Mouse (Mus musculus) cerebellum, adult 2 months (tissue): Measurements from ENCODE around the gene Cmtm2b. TPM values are rescaled to one million over a fixed set of nuclear protein-coding genes. Genes with fewer than 3 reads are reported as not detected.

ENCODE experiments used
- DNase-seq, 2 experiments: peaks; one replicate each; pipeline ENCODE4 v3.0.0; 2021
- H3K27ac ChIP-seq: fragments of 200-500 bp; 2 replicates; pipeline ENCODE4 v1.5.1; 2012; ENCODE audit warnings: low read length, control low read depth, inconsistent platforms; ENCODE audit not compliant: insufficient read depth
- H3K27me3 ChIP-seq: fragments of 200-500 bp; 2 replicates; pipeline ENCODE4 v1.6.1; 2012; ENCODE audit warnings: inconsistent platforms, mild to moderate bottlenecking, low read length, moderate library complexity; ENCODE audit not compliant: control insufficient read depth, insufficient read depth
- H3K4me1 ChIP-seq: fragments of 200-500 bp; 2 replicates; pipeline ENCODE4 v1.6.1; 2011; ENCODE audit warnings: low read length; ENCODE audit not compliant: control insufficient read depth, insufficient read depth
- H3K4me3 ChIP-seq: fragments of 200-500 bp; replicated peaks from 2 replicates; pipeline ENCODE3; 2011; ENCODE audit warnings: mild to moderate bottlenecking, low read depth, low read length, control low read depth; ENCODE audit not compliant: insufficient read depth
- CTCF ChIP-seq: fragments of 200-500 bp; IDR thresholded peaks from 2 replicates; pipeline ENCODE4 v1.5.1; 2011; ENCODE audit warnings: low read depth, mild to moderate bottlenecking, control low read depth, low read length, moderate library complexity, borderline replicate concordance; ENCODE audit not compliant: insufficient read depth
- POLR2A ChIP-seq: fragments of 200-500 bp; IDR thresholded peaks from 2 replicates; pipeline ENCODE4 v1.6.1; 2011; ENCODE audit warnings: low read length, control low read depth, borderline replicate concordance; ENCODE audit not compliant: insufficient read depth
- WGBS: fragments of 180-500 bp; shearing (Covaris S2); methylation state at CpG from one replicate; pipeline ENCODE4 v1.1.7; 2018; 5-methylcytosine and 5-hydroxymethylcytosine counted together
- polyA plus RNA-seq: library from polyadenylated mRNA; depleted of rRNA; stranded (reverse); fragments of >200 nt; gene quantifications from 2 replicates; pipeline ENCODE4 v1.2.3, GENCODE M21; 2012

Cmtm2b gene
- polyA plus RNA-seq, 1 experiment = not detected

DNA sequence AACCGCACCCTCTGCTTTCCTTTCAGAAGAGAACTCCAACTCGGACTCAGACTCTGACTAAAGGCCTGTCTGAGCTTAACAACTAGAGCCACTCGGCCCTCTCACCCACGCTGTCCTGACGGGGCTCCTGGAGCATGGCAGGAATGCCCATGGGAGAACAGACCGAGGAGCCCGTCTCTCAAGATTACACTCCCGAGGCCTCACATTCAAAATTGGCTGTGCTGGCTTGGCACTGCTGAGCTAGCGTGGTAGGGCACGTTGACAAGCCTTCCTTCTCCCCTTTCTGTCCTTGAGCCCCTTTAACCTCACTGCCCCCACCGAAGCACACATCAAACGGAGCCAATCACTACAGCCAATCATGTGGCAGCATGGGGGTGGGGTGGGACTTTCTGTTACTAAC lies 24.7 kb downstream of the Cmtm2b start:
- no peak for DNase-seq
- H3K4me1 ChIP-seq = no peaks in the 10 kb centered on the region; the same call in 1 of the 2 replicates
- TF ChIP-seq POLR2A = no peak
- TF ChIP-seq CTCF = no peak
- H3K27ac ChIP-seq = no peak overlapping the region
- H3K4me3 ChIP-seq = no peak overlapping the region
- no peaks in the 10 kb centered on the region for H3K27me3 ChIP-seq
- WGBS = 49% methylated on average over 12 of the region's 12 CpGs

DNA sequence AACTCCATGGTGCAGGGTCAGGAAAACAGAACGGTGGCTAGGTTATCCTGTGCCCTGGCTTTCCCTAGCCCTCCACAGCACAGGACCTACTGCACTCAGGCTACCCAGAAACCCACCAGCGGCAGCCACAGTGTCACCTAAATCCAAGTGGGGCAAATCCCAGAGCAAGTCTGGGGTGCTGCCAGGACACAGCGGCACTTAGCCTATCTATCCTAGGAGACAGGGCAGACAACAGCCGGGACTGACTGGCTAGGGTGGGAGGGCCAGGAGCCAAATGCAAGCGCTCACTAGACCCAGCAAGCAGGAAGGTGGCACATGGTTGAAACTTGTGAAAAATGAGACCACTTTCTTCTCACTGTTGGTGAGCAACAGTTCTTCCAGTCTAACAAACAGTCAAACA lies 26.9 kb downstream of the Cmtm2b start:
- DNase-seq = no peak
- Histone ChIP-seq H3K4me3 (no peak overlapping the region), H3K27me3 (no peaks in the 10 kb centered on the region), H3K27ac (no peak overlapping the region), H3K4me1 (no peaks in the 10 kb centered on the region; the same call in 1 of the 2 replicates)
- TF ChIP-seq POLR2A = no peak
- no peak for TF ChIP-seq CTCF
- WGBS = 36% methylated on average over 5 of the region's 5 CpGs

DNA sequence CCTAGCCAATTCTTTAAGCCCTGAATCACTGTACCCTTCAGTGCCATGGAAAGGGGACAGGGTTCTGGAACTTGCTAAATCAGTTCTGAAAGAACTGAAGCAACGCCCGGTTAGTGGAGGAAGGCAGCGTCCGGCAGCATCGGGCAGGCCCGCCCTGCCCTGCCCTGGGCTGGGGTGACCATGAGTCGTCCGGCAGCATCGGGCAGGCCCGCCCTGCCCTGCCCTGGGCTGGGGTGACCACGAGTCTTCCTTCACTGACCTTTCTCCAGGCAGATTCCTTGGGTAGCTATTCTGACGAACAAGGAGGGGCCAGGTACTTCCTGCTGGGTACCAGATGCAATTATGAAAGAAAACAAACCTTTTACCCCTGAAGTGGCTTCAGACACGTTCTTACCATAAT lies 28.0 kb downstream of the Cmtm2b start:
- H3K27ac ChIP-seq = no peak overlapping the region
- no peak for DNase-seq
- WGBS = 86% methylated on average over 13 of the region's 13 CpGs

DNA sequence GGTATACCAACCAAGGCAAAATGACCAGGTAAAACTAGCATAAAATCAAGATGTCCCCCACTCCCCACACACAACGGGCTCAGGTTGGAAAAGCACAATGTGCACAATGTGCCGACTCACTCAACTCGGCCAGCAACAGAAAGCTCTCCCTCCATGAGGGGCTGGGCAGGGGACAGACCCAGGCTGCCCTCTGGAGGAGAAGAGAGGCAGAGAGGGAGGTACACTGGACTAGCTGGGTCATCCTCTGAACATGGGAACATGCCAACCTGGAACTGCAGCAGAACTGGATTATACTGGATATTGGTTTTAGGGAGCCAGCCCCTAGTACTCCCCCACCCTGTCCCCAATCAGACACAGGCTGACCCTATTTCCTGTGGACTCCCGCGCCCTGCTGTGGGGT lies 31.2 kb downstream of the Cmtm2b start:
- Histone ChIP-seq H3K27ac (no peak overlapping the region), H3K4me1 (peaks cover 3% of the 10 kb centered on the region), H3K27me3 (no peaks in the 10 kb centered on the region), H3K4me3 (no peak overlapping the region)
- TF ChIP-seq POLR2A (no peak), CTCF (peak; percentile 30)
- no peak for DNase-seq
- 57% methylated on average over 5 of the region's 5 CpGs for WGBS

More for the DNA sequence above, 28.0 kb downstream of the Cmtm2b start:
- H3K4me3 ChIP-seq = no peak overlapping the region
- no peaks in the 10 kb centered on the region for H3K27me3 ChIP-seq
- no peak for TF ChIP-seq CTCF
- no peak for TF ChIP-seq POLR2A
- H3K4me1 ChIP-seq = no peaks in the 10 kb centered on the region

DNA sequence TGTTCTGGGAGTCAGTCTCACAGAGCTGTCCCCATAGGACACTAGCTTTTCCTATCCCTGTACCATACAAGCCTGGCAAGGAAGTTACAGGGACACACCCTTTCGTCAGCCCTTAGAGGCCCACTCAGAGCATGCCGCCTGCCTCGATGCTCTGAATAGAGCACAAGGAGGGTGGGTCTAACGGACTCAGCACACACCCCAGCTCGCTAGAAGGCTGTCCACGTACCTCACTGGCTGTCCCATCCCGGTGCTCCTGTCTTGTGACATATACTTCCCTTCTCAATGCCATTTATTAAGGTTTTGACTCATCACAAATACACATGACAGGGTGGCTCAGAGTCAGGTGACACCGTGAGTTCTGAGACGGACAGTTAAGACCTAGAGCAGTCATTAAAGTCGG lies 32.5 kb downstream of the Cmtm2b start:
- DNase-seq = no peak
- Histone ChIP-seq H3K4me3 (no peak overlapping the region), H3K4me1 (peaks cover 10% of the 10 kb centered on the region), H3K27me3 (no peaks in the 10 kb centered on the region), H3K27ac (no peak overlapping the region)
- 89% methylated on average over 10 of the region's 10 CpGs for WGBS
- TF ChIP-seq CTCF (no peak), POLR2A (no peak)

DNA sequence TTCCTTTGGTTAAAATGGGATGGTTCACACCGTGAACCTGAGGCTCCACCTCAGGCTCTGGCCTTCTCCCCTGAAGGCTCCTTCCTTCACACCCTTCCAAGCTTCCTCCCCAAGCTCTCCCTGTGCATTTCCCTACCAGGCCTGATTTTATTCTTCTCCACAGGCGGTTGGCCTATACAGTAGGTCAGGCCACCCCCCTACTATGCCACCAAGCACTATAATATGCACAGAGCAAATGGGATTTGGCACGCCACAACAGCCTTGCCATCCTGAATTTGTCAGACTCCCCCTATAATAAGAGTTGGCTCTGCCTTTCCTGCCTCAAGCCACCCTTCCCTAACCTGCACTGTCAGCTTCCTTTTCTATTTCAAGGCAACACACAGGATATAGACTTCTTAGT lies 36.6 kb downstream of the Cmtm2b start:
- Histone ChIP-seq H3K27ac (no peak overlapping the region), H3K27me3 (no peaks in the 10 kb centered on the region), H3K4me1 (peaks cover 19% of the 10 kb centered on the region), H3K4me3 (no peak overlapping the region)
- 50% methylated on average over 3 of the region's 3 CpGs for WGBS
- TF ChIP-seq CTCF (no peak), POLR2A (no peak)
- DNase-seq = no peak

DNA sequence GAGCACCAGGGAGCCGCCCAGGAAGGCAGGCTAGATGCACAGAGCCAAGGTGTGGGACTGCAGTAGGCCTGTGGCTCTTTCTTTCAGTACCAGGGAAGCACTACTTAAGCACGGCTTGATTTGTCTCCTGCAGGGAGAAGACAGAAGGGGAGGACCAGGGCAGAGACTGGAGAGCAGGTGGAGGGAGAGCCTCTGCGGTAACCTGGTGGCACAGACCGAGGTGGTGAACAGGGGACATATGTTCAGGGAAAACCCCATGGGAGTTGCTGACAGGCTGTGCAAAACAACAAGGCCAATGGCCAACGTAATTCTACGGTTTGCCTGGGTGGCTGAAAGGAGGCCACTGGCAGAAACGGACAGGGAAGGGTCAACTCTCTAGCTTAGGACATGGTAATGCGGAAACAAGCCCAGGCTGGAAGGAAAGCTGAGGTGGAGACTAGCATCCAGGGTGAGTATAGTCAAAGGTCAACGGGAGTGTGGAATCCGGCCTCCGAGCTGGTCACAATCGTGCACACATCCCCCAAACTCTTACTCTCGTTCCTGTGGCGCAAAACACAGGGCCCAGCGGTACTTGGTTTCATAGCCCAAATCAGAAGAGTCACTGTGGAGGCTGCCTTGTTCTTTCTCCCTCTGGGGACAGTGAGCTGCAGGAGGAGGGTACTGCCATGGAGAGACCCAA lies 37.9 kb downstream of the Cmtm2b start:
- Histone ChIP-seq H3K4me3 (no peak overlapping the region), H3K27me3 (no peaks in the 10 kb centered on the region), H3K27ac (peak overlapping the region; percentile 42), H3K4me1 (peaks cover 19% of the 10 kb centered on the region)
- TF ChIP-seq CTCF = no peak
- no peak for TF ChIP-seq POLR2A
- DNase-seq = peak; percentile 59 to 74
- WGBS = 29% methylated on average over 15 of the region's 15 CpGs

DNA sequence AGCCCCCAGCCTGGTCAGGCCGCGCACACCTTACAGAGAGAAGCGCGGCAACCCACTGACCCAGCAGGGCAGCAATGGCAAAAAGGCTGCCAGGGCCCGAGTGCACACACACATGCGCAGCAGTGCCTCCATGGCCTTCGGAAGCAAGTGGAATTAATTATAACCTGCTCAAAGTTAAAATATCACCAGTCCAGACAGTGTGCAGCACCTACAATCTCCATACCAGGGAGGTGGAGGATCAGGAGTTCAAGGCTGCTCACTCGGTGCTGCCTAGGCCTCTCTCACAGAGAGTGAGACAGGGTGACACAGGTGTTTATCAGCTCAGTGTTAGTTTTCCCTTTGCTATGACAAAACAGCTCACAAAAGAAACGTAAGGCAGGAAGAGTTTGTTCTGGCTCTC lies 43.7 kb downstream of the Cmtm2b start:
- Histone ChIP-seq H3K27me3 (no peaks in the 10 kb centered on the region), H3K4me3 (no peak overlapping the region), H3K27ac (no peak overlapping the region), H3K4me1 (peaks cover 10% of the 10 kb centered on the region)
- 84% methylated on average over 9 of the region's 9 CpGs for WGBS
- no peak for TF ChIP-seq CTCF
- no peak for TF ChIP-seq POLR2A
- no peak for DNase-seq

DNA sequence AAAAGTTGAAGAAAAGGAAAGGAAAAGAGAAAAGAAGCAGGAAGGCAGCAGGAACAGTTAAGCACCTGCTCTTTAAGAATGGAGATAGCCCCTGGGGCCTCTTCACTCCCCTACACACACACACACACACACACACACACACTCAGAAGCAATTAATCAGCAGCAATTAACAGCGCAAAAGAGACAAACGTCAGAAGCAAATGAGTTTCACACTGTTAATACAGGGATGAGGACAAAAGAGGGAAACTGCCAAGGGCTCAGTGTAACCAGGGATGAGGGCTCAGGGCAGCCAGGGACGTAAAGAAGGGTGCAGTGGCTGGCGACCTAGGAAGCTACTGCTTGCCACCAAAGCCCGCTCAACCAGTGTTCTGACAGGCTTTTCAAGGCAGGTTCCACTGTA lies 45.4 kb downstream of the Cmtm2b start:
- WGBS = 60% methylated on average over 5 of the region's 5 CpGs
- TF ChIP-seq POLR2A (no peak), CTCF (no peak)
- no peak overlapping the region for H3K4me3 ChIP-seq
- no peak overlapping the region for H3K27ac ChIP-seq
- peaks cover 15% of the 10 kb centered on the region for H3K4me1 ChIP-seq
- H3K27me3 ChIP-seq = no peaks in the 10 kb centered on the region
- no peak for DNase-seq
